Mouse (Mus musculus): ENCODE measurements around the gene 4930412O13Rik. TPM values are rescaled to one million over a fixed set of nuclear protein-coding genes. Genes with fewer than 3 reads are reported as not detected.

4930412O13Rik gene
- polyA plus RNA-seq (2012; rRNA removed; ENCODE audit: low replicate concordance), result 1.3 and 2.0 TPM in 2 replicates

GRCm38 (mm10) chr2:9881051-9881591, at the start of gene 4930412O13Rik:
4930412O13Rik (plus strand) TSS chr2:9881252.

GRCm38 (mm10) chr2:9888913-9889650, 8.0 kb downstream of the 4930412O13Rik start, which contains the start of gene 9230102O04Rik:
9230102O04Rik (minus strand) TSS chr2:9889540.

GRCm38 (mm10) chr2:9889651-9890183, 8.7 kb downstream of the 4930412O13Rik start, which contains the start of gene Gata3:
Gata3 (minus strand) TSS chr2:9890034.

Other genes starting within 250 kb of the 4930412O13Rik start
- 0.70 and 0.98 TPM in 2 replicates for gene 9230102O04Rik, start 8.3 kb downstream of the 4930412O13Rik start, polyA plus RNA-seq (2012; rRNA removed; ENCODE audit: low replicate concordance)
- 66.0 and 144 TPM in 2 replicates for gene Gata3, start 8.8 kb downstream of the 4930412O13Rik start, polyA plus RNA-seq (2012; rRNA removed; ENCODE audit: low replicate concordance)
- gene Taf3, start 167.3 kb downstream of the 4930412O13Rik start, polyA plus RNA-seq (2012; rRNA removed; ENCODE audit: low replicate concordance), result 4.4 and 9.0 TPM in 2 replicates
- gene Atp5c1, start 199.3 kb downstream of the 4930412O13Rik start, polyA plus RNA-seq (2012; rRNA removed; ENCODE audit: low replicate concordance), result 277 and 854 TPM in 2 replicates
- 2.0 and 3.4 TPM in 2 replicates for gene Kin, start 199.3 kb downstream of the 4930412O13Rik start, polyA plus RNA-seq (2012; rRNA removed; ENCODE audit: low replicate concordance)

Data from mammary gland, adult 2 months (tissue).